Mouse (Mus musculus): ENCODE results near the gene Slc5a4b. TPM values are rescaled to one million over a fixed set of nuclear protein-coding genes. Genes with fewer than 3 reads are reported as not detected.

The Slc5a4b gene
- total RNA-seq, 2 experiments from 2014 or later: not detected

DNA sequence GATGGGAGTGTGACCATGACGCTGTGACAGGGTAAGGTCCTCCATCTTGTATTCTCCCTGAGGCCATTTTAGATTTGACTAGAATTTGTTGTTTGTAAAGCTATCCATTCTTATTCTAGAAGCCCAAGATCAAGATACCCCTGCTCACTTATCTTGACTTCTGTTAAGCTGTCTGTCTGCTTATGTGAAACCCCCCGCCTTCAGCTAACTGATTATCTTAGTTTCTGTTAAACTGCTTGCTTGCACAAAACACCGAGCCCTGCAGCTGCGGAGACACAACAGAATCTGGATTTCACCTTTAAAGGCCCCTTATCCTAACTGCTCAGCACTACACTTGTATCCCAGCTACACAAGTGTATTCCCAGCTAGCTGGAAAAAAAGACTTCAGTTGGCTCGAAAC is 73.8 kb downstream of the Slc5a4b start:
- DNase-seq: no peak

DNA sequence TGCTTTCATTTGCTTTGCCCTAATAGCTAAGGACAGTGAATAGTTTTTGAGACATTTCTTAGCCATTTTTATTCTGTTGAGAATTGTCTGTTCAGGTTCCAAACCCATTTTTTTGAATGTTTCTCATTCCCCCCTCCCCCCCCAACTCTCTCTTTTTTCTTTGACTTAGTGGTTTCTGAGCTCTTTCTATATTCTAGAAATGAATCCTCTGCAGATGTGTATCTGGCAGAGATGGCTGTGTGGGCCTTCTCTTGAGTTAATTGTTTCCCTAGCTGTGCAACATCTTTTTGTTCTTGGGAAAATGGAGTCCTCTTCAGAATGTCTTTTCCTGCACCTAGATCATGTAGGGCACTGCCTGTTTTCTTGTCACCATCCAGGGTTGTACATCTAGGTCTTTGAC is 75.5 kb downstream of the Slc5a4b start:
- no peak for DNase-seq

DNA sequence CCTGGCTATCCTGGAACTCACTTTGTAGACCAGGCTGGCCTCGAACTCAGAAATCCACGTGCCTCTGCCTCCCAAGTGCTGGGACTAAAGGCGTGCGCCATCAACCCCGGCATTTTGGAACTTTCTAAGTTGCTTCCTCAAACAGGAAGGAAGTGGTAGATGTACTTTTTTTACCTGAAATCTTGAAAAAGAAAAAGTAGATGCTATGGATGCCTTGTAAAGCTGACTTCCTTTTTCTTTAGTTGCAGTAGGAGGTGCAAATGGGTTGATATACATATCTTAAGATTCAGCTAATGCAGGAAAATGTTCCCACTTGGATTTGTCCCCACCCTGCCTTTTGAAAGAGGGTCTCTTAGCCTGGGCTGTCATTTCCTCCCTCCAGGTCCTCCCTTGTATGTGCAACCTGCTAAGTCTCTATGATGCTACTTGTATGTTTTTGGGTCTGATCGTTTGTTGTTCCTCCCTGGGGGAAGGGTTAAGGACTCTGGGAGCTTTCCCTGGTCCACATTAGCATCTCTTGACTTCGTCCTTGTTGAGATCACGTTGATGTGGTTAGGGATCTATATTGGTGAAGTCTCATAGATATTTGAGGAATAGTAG is 76.7 kb downstream of the Slc5a4b start:
- DNase-seq: no peak

DNA sequence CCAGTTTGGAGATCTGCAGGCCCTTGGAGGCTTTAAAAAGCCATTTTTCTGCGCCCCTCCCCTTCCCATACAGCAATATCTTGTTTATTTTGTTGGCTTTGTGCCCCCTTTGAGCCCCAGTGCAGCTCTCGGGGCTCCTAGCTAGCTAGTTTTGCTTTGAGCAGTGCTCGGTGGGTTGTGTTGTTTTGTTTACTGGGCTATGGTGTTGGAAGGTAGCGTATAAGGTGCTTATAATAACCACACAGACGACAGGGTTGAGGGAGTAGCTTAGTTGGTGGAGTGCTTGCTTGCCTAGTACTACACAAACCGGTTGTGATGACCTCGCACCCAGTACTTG is 77.7 kb downstream of the Slc5a4b start:
- DNase-seq: no peak

DNA sequence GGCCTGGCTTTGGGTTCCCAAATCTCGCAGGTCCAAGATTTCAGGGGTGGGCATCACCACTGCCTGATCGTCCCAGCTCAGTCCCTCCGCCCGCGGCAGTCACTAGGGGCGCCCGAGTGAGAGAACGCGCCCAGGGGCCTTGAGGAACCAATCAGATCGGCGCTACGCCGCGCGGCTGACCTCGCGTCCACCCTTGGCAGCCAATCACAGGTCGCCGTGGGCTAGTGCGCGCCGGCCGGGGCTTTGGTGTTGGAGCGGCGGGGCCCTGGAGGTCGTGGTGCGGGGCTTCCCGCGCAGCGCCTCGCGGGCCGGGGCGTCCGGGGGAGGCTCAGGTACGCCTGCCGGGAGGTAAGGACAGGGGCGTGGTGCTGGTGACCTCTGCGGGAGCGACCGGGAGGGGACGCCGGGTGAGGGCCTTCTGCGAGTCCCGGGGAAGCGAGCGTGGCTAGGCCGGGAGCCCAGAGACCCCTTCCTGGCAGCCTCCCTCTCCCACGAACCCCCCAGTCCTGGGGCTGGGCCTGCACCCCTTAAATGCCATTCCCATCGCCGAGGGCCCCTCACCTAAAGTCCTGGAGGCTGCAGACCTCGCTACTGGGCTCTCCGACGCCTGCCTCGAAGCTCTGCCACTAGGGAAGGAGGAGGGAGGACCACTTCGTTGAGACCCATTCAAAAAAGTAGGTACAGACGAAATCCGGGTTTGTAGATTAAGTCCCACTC is 78.2 kb downstream of the Slc5a4b start, which contains the start of gene Zfp280b:
Gene Zfp280b, plus strand, starts transcription at position 249 of the 717 bp plus-strand sequence.
- peak; percentile 97 to 98 for DNase-seq

DNA sequence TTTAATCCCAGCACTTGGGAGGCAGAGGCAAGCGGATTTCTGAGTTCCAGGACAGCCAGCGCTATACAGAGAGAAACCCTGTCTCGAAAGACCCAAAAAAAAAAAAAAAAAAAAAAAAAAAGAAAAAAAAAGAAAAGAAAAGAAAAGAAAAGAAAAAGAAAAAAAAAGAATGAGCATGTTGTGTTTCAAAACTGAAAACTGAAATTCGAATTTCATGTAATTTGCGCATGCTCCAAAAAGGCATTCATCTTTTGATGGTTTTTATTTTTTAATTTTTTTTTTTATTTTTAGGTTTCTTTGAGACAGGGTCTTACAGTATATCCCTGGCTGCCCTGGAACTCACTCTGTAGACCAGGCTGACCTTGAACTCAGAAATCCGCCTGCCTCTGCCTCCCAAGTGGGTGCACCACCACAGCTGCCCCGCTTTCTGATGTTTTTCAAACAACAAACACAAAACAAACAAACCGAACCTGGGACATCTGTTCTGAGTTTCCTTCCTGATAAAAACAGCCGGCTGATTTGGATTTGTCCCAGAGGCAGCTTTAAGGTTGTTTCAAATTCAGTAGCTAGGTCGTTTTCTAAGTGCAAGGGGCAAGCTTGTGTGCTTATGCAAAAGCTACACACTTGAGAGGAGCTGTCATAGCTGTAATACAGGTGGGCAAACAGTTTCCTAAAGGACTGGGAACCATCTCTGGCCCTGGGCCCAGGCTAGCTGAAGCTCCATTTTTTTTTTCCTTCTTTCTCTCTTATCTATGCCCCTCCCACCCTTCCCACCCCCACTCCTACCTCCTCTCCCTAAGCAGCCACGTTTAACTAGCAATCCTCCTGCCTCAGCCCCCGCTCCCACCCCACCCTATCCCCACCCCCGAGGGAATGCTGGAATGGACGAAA is 79.0 kb downstream of the Slc5a4b start:
- peak in 1 of 2 experiments; percentile 14 for DNase-seq

DNA sequence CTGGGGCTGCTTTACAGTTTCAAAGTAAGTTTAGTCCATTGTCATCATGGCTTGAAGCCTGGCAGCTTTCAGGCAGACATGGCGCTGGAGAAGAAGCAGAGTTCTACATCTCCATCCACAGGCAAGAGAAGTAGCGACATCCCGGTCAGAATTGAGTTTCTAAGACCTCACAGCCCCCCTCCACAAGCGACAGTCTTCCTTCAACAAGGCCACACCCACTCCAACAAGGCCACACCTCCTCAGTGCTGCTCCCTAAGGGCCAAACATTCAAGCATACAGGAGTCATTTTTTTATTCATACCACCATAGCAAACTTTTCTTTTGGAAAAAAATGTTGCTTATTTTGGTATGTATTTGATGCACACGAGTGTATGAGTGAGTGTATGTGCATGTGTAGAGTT is 80.3 kb downstream of the Slc5a4b start:
- no peak for DNase-seq

DNA sequence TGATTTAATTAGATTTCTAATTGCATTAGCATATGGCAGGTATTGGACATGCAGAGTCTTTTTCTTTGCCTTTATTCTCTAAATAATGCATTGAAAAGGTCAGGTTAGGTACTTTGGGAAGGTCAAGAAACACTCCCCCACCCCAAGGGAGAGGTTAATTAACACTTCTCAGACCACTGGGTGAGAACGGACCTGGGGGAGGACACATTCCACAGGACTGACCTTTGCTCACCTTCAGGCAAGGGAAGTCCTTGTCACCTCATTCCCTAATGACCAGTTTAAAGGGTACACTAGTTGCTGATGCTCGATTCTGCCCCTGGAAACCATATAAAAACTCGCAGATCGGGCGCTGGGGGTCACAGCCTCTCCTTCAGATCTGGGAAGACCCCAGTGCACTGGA is 81.5 kb downstream of the Slc5a4b start:
- DNase-seq: no peak

DNA sequence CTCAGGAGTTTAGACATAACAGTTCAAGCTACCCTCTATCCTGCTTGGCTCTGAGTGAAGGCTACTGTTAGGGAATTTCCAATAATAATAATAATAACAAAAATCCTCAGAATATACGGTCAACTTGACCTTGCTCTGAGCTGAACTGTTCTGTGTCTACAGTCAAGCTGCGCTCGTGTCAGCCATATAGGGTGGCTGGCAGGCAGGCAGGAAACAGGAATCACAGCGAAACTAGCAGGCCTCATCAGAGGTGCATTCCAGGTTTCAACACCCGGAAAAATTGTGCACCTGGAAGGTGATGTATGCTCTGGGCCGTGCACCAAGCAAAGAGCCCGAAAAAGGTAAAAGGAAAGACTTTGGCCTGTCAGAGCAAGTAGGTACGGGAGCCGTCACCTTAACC is 82.4 kb downstream of the Slc5a4b start:
- DNase-seq: no peak

DNA sequence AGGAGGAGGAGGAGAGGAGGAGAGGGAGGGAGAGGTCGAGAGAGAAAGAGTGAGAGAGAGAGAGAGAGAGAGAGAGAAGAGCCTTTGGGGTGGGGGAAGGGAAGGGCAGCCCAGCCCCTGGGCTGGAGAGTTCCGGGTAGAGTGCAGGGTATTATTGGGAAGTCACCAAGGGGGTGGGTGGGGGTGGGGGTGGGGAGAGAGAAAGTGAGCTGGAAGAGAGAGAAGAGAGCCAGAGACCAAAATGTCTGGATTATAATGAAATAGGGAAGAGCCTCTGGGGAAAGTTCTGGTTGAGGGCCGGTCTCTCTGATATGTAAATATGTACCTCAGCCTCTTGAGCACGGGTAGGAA is 82.8 kb downstream of the Slc5a4b start:
- no peak for DNase-seq

DNA sequence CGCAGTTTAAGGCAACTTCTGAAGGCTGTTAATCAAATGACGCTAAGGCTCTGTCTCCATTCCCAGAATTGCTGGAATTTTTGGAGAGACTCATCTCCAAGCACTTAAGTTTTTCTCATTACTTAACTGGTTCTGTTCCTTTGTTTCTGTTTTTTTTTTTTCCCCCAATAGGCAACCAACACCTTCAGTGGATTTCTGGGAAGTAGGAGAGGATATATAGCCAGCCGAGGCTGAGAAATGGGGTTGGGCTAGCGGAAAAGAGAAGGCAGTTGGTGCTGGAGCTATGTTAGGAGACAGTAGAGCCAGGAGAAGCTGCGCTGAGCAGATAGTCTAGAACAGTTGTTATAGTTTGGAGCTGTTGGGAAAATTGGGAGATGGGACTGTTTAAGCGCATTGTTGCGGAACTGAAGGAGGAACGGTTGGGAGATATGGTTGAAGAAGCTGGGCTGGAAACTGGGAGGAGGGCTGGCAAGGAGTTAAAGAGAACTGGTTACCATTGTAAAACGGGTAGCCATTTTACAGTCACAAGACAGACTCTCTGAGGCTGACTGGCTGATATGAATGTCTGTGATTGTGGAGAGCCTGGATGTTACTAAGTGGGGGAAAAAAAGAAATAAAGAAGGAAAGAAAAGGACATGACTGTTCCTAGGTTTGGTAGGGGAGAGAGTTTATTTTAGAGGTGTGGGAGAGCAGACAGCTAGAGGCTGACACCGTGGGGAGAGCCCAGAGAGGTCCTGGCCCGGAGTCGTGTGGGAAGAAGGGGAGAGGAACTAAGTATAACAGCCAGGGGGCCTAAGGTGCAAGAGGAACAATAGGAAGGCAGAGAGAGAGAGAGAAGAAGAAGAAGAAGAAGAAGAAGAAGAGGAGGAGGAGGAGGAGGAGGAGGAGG is 83.4 kb downstream of the Slc5a4b start:
- no peak for DNase-seq

DNA sequence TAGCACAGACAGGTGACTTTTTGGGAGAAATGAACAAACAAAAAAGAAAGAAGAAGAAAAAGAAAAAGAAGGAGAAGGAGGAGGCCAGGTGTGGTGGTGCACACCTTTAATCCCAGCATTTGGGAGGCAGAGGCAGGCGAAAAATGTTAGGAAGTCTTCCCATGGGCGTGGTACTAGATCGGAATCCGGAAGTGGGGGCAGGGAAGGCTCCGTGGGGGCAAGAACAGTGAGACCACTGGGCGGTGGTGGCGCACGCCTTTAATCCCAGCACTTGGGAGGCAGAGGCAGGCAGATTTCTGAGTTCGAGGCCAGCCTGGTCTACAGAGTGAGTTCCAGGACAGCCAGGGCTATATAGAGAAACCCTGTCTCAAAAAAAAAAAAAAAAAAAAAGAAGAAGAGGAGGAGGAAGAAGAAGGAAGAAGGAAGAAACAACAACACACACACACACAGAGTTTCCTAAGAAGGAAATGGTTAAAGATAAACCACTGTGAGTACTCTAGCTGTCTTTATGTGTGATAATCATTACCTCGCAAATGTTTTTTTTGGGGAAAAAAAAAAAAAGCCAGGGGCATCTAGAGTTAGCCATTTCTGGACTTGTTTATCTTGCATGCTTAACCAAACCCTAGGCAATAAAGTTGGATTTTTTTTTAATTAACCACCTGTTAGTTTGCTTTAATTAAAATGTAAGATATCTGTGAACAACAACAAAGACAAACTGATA is 85.1 kb downstream of the Slc5a4b start:
- no peak for DNase-seq

DNA sequence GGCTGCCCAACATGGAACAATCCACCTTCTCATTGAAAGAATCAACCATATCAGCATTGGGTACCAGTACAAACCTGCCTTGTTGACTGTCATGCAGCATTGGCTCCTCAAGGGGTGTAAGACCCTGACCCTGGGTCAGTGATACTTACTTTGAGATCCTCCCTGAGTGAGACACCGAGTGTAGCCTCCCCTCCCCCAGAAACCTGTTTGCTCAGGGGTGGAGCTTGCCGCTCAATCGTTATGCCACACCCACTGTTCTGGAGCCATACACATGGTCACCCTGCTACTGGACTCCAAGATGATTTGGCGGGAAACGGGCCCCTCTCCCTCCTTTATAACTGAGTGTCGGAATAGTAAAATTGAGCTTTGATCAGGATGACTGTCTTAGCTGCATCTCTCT is 86.8 kb downstream of the Slc5a4b start:
- no peak for DNase-seq

DNA sequence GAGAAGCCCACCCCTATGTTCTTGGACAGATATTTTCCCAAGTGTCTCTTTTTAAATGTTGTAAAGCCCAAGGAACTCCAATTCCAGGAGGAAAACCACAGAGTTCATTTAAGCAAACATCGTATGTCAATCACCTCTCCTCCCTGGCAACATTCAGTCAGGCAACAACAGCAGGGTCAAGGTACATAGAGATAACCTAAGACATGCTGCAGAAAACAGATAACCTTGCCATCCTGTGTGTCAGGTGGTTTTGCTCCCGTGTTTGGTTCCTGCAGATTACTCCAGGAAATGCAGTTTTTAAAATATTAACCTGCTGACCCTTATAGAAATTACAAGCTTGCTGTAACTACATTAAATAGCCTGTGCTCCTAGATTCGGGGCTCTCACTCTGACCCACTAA is 89.0 kb downstream of the Slc5a4b start:
- DNase-seq: no peak

DNA sequence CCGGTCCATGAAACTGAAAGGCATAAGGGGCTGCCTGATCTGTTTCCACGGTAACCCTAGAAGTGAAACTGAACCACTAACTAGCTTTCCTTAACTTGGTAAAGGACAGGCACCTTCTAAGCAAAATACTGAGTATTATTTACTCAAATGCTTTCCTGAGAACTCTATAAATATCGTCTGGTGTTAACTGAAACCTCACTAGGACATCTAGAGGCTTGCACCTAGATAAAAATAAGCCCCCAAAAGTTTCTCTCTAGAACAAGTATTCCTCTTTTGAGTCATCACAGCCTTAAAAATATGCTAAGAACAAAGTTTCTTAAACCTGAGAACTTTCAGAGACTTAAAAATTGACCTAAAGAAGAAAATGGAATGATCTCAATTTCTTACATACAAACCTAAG is 93.9 kb downstream of the Slc5a4b start:
- DNase-seq: no peak

DNA sequence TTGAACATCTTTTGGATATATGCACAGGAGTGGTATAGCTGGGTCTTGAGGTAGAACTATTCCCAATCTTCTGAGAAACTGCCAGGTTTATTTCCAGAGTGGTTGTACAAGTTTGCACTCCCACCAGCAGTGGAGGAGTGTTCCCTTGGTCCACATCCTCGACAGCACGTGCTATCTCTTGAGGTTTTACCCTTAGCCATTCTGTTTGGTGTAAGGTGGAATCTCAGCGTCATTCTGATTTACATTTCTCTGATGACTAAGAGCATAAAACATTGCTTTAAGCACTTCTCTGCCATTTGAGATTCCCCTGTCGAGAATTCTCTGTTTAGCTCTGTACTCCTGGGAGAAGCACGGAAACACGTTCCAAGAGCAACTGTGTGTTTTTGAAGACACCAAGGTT is 97.8 kb downstream of the Slc5a4b start:
- DNase-seq: no peak

DNA sequence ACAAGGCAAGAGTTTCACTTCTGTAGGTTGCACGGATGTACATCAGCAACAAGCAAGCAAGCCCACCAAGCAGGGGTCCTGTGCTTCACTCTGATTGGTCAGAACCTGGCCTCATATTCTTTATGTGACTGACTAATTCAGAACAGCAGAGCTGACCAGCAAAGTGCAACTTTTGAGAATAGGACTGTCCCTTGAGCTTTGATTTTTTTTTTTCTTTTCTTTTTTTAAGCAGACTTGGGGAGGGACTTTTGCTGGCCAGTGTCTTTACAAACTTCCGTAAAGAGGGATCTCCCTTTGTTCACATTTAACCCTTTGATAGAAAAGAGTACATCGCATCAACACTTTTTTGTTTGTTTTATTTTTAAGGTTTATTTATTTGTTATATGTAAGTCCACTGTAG is 100.9 kb downstream of the Slc5a4b start:
- no peak for DNase-seq

All from adrenal gland, postnatal 36 days (tissue).